Mouse (Mus musculus) liver, embryonic 14.5 days (tissue): ENCODE results near the gene Rsu1.

ENCODE experiments used
- CTCF ChIP-seq: IDR thresholded peaks from 2 replicates; pipeline ENCODE4 v1.5.1; 2016; ENCODE audit warnings: antibody characterized with exemption, low read depth, control low read depth
- EP300 ChIP-seq: IDR thresholded peaks from 2 replicates; pipeline ENCODE4 v1.6.1; 2016; ENCODE audit warnings: antibody characterized with exemption, low read depth

DNA sequence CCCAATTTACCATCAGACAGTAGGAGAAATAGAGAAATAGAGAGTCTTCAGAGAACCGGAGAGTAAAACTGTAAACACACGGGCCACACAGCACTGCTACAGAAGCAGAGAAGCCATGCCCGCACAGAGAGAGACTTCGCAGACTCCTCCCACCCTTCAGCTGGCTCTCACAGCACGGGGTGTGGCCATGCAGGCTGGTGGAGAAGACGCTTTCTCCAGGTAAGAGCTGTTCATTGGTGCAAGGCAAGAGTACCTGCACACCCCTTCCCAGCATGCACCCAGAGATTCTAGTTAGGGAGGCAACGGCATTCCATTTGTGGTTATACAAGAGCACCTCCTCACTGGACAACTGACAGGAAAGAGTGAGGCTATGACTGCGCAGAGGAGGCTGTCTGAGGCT lies 64.8 kb downstream of the Rsu1 start:
- TF ChIP-seq CTCF (no peak), EP300 (no peak)
